Comparison of ENCODE assay signal across 12 mouse cellular contexts in genomic region chr19:26731809-26732208, GRCm38 (mm10).
A peak's percentile ranks its signal among the peaks of the same experiment; 100 is the strongest.
DNase-seq lines count a peak whose midpoint lies in the region; ATAC-seq and TF ChIP-seq lines count a peak whose summit lies in the region.
"Had no signal": no experiment of that assay in that cellular context is flagged by ENCODE, and none has a peak within 500 bp of the region (broad histone marks: within the 10 kb centered on the region; RNA-seq: fewer than 3 reads in every experiment).

No protein-coding gene starts in this region.

- H3K27ac ChIP-seq in embryonic facial prominence, embryonic 11.5 days (replicated peaks; ENCODE audit: low read depth, low read length): no peak overlapping the region
- H3K27ac ChIP-seq in embryonic facial prominence, embryonic 10.5 days (replicated peaks): no peak overlapping the region
- H3K27ac ChIP-seq in lung, postnatal 0 days (ENCODE audit: low read length): no peak overlapping the region
- no peak overlapping the region for H3K27ac ChIP-seq in limb, embryonic 14.5 days (replicated peaks; ENCODE audit: low read depth, low read length)
- H3K27ac ChIP-seq: liver, embryonic 12.5 days; neural tube, embryonic 15.5 days had no signal

- TF ChIP-seq CTCF in lung, postnatal 0 days (IDR thresholded peaks at IDR 0.05): peak; percentile 70

- no peaks in the 10 kb centered on the region for H3K36me3 ChIP-seq in embryonic facial prominence, embryonic 11.5 days (replicated peaks; ENCODE audit: control insufficient read depth, insufficient read depth, low read depth, low read length)
- no peaks in the 10 kb centered on the region for H3K36me3 ChIP-seq in embryonic facial prominence, embryonic 10.5 days (replicated peaks)
- H3K36me3 ChIP-seq in lung, postnatal 0 days (ENCODE audit: insufficient read depth, low read length): no peaks in the 10 kb centered on the region; the same call in 1 of the 2 replicates
- H3K36me3 ChIP-seq in limb, embryonic 14.5 days (ENCODE audit: control insufficient read depth, insufficient read depth, low read length): no peaks in the 10 kb centered on the region; the same call in 1 of the 2 replicates
- H3K36me3 ChIP-seq: embryonic facial prominence, embryonic 15.5 days; heart, embryonic 12.5 days; liver, embryonic 12.5 days; neural tube, embryonic 15.5 days had no signal

- H3K9ac ChIP-seq in embryonic facial prominence, embryonic 11.5 days (replicated peaks; ENCODE audit: low read length): no peak overlapping the region
- H3K9ac ChIP-seq in lung, postnatal 0 days (replicated peaks; ENCODE audit: low read depth): no peak overlapping the region
- H3K9ac ChIP-seq in limb, embryonic 14.5 days (ENCODE audit: low read depth, low read length, severe bottlenecking): no peak overlapping the region
- H3K9ac ChIP-seq: embryonic facial prominence, embryonic 15.5 days; heart, embryonic 12.5 days; liver, embryonic 12.5 days; neural tube, embryonic 15.5 days had no signal

- 0 out of 2 replicates have a peak, but pooled peaks have one; percentile 13 for TF ChIP-seq EP300 in lung, postnatal 0 days (IDR thresholded peaks at IDR 0.05)

- H3K27me3 ChIP-seq in embryonic facial prominence, embryonic 11.5 days (ENCODE audit: control insufficient read depth, insufficient read depth, low read length): no peaks in the 10 kb centered on the region
- no peaks in the 10 kb centered on the region for H3K27me3 ChIP-seq in embryonic facial prominence, embryonic 10.5 days (replicated peaks; ENCODE audit: low read depth, poor library complexity, severe bottlenecking)
- no peaks in the 10 kb centered on the region for H3K27me3 ChIP-seq in lung, postnatal 0 days (replicated peaks; ENCODE audit: insufficient read depth, low read length)
- no peaks in the 10 kb centered on the region for H3K27me3 ChIP-seq in limb, embryonic 14.5 days (ENCODE audit: control insufficient read depth, insufficient read depth, low read length)
- H3K27me3 ChIP-seq: embryonic facial prominence, embryonic 15.5 days; heart, embryonic 12.5 days; liver, embryonic 12.5 days; neural tube, embryonic 15.5 days had no signal

- ATAC-seq in embryonic facial prominence, embryonic 11.5 days (replicated peaks; ENCODE audit: insufficient number of reproducible peaks, low FRiP score, low TSS enrichment, low read depth): no peak
- peak; percentile 50; the same call in 1 of the 2 replicates for ATAC-seq in lung, postnatal 0 days
- ATAC-seq in common myeloid progenitor, adult 5-6 weeks (replicated peaks; ENCODE audit: low read depth, poor library complexity, severe bottlenecking): 0 out of 2 replicates have a peak, but pooled peaks have one; percentile 39
- ATAC-seq in limb, embryonic 14.5 days (ENCODE audit: low FRiP score, low read depth): no peak
- ATAC-seq: liver, embryonic 12.5 days had no signal

- H3K4me1 ChIP-seq in embryonic facial prominence, embryonic 11.5 days (ENCODE audit: control insufficient read depth, insufficient read depth, low read length): no peaks in the 10 kb centered on the region; the same call in 1 of the 2 replicates
- peaks cover 49% of the 10 kb centered on the region for H3K4me1 ChIP-seq in embryonic facial prominence, embryonic 10.5 days
- H3K4me1 ChIP-seq in lung, postnatal 0 days (ENCODE audit: insufficient read depth, low read depth, low read length): peaks cover 8% of the 10 kb centered on the region; the same call in 1 of the 2 replicates
- peaks cover 30% of the 10 kb centered on the region for H3K4me1 ChIP-seq in limb, embryonic 14.5 days (ENCODE audit: control insufficient read depth, insufficient read depth, low read length)
- H3K4me1 ChIP-seq: liver, embryonic 12.5 days had no signal

- TF ChIP-seq POLR2A in limb, embryonic 14.5 days (IDR thresholded peaks at IDR 0.05; ENCODE audit: borderline replicate concordance, extremely low read depth, insufficient read depth, insufficient read length): no peak

- H3K9me3 ChIP-seq in embryonic facial prominence, embryonic 11.5 days (replicated peaks; ENCODE audit: control insufficient read depth, low read length): no peaks in the 10 kb centered on the region
- H3K9me3 ChIP-seq in embryonic facial prominence, embryonic 10.5 days: no peaks in the 10 kb centered on the region
- no peaks in the 10 kb centered on the region for H3K9me3 ChIP-seq in lung, postnatal 0 days (ENCODE audit: low read length)
- no peaks in the 10 kb centered on the region for H3K9me3 ChIP-seq in limb, embryonic 14.5 days (ENCODE audit: control insufficient read depth, low read length)
- H3K9me3 ChIP-seq: embryonic facial prominence, embryonic 15.5 days; heart, embryonic 12.5 days; liver, embryonic 12.5 days; neural tube, embryonic 15.5 days had no signal

- DNase-seq in embryonic facial prominence, embryonic 11.5 days (ENCODE audit: low spot score): peak; percentile 76
- DNase-seq in embryonic facial prominence, embryonic 10.5 days (ENCODE audit: low spot score): no peak
- DNase-seq in lung, postnatal 0 days (ENCODE audit: low spot score): peak; percentile 83
- no peak for DNase-seq in lung, postnatal 14 days
- peak; percentile 62 for DNase-seq in limb, embryonic 14.5 days (ENCODE audit: low spot score)
- no peak for DNase-seq in thymus, postnatal 14 days
- no peak for DNase-seq in adrenal gland, postnatal 14 days

- no peak overlapping the region for H3K4me3 ChIP-seq in embryonic facial prominence, embryonic 11.5 days (ENCODE audit: low read depth, low read length)
- H3K4me3 ChIP-seq in embryonic facial prominence, embryonic 10.5 days: no peak overlapping the region
- H3K4me3 ChIP-seq in lung, postnatal 0 days (ENCODE audit: low read depth, low read length): no peak overlapping the region
- H3K4me3 ChIP-seq in limb, embryonic 14.5 days (replicated peaks; ENCODE audit: low read length): no peak overlapping the region
- H3K4me3 ChIP-seq: embryonic facial prominence, embryonic 15.5 days; heart, embryonic 12.5 days; liver, embryonic 12.5 days; neural tube, embryonic 15.5 days had no signal

- WGBS in embryonic facial prominence, embryonic 11.5 days: 3% methylated on average over 4 of the region's 4 CpGs
- WGBS in embryonic facial prominence, embryonic 10.5 days: 7% methylated on average over 4 of the region's 4 CpGs
- 6% methylated on average over 4 of the region's 4 CpGs for WGBS in lung, postnatal 0 days
- WGBS in limb, embryonic 14.5 days: 2% methylated on average over 4 of the region's 4 CpGs

- H3K4me2 ChIP-seq in embryonic facial prominence, embryonic 11.5 days (ENCODE audit: low read depth, low read length): no peak overlapping the region
- H3K4me2 ChIP-seq in lung, postnatal 0 days (replicated peaks; ENCODE audit: low read depth, low read length): no peak overlapping the region; the same call in 1 of the 2 replicates
- no peak overlapping the region for H3K4me2 ChIP-seq in limb, embryonic 14.5 days (replicated peaks; ENCODE audit: low read depth, low read length, severe bottlenecking)
- H3K4me2 ChIP-seq: embryonic facial prominence, embryonic 15.5 days; heart, embryonic 12.5 days; liver, embryonic 12.5 days; neural tube, embryonic 15.5 days had no signal

Comparison
In these comparisons a context has a peak if more than half of its experiments do, and no peak if none do; other contexts are left out.
1. DNase-seq: peak in embryonic facial prominence, embryonic 11.5 days (single experiment), lung, postnatal 0 days (single experiment) and limb, embryonic 14.5 days (single experiment); none in embryonic facial prominence, embryonic 10.5 days (single experiment), lung, postnatal 14 days (single experiment), thymus, postnatal 14 days (single experiment) and adrenal gland, postnatal 14 days (single experiment).
2. ATAC-seq: peak in lung, postnatal 0 days (single experiment) and common myeloid progenitor, adult 5-6 weeks (single experiment); none in embryonic facial prominence, embryonic 11.5 days (single experiment) and limb, embryonic 14.5 days (single experiment).